Mouse (Mus musculus) layer of hippocampus, adult 2 months (tissue): ENCODE data around the gene Fads6. TPM values are rescaled to one million over a fixed set of nuclear protein-coding genes. Genes with fewer than 3 reads are reported as not detected.

Experiments
- DNase-seq, 2 experiments: peaks; one replicate each; pipeline ENCODE4 v3.0.0; 2022; ENCODE audit warnings: low spot score in 2 of 2
- H3K27ac ChIP-seq: fragments of 200-600 bp; 2 replicates; pipeline ENCODE4 v1.8.1; 2022
- H3K4me3 ChIP-seq: fragments of 200-600 bp; 2 replicates; pipeline ENCODE4 v1.8.1; 2022; ENCODE audit warnings: mild to moderate bottlenecking
- CTCF ChIP-seq: fragments of 200-600 bp; conservative IDR thresholded peaks from 2 replicates; pipeline ENCODE4 v1.8.1; 2022; ENCODE audit warnings: antibody characterized with exemption, mild to moderate bottlenecking, moderate library complexity
- total RNA-seq, 2 experiments: library from RNA; stranded (reverse); gene quantifications; 2 replicates each; pipeline ENCODE4 v1.2.3; 2021

Gene Fads6
- total RNA-seq, 2 experiments from 2014 or later, result 13.2 to 15.1 TPM

GRCm38 (mm10) chr11:115257775-115258510 is 39.5 kb downstream of the Fads6 start:
- Histone ChIP-seq H3K4me3 (no peak overlapping the region), H3K27ac (no peak overlapping the region)
- no peak for TF ChIP-seq CTCF
- no peak for DNase-seq

- H3K27ac ChIP-seq, result no peak overlapping the region
- no peak overlapping the region for H3K4me3 ChIP-seq
- TF ChIP-seq CTCF, result no peak
- DNase-seq, result no peak
Observed at GRCm38 (mm10) chr11:115251258-115251657, 46.2 kb downstream of the Fads6 start.

GRCm38 (mm10) chr11:115250405-115251090 is 46.9 kb downstream of the Fads6 start:
- H3K4me3 ChIP-seq, result peak overlapping the region; percentile 52
- no peak for DNase-seq
- no peak for TF ChIP-seq CTCF
- H3K27ac ChIP-seq, result no peak overlapping the region

- DNase-seq, result no peak
- TF ChIP-seq CTCF, result peak; percentile 54
- no peak overlapping the region for H3K27ac ChIP-seq
- peak overlapping the region; percentile 52 for H3K4me3 ChIP-seq
Observed at GRCm38 (mm10) chr11:115249721-115250404, 47.6 kb downstream of the Fads6 start.

GRCm38 (mm10) chr11:115247945-115248344 is 49.5 kb downstream of the Fads6 start:
- TF ChIP-seq CTCF, result no peak
- no peak for DNase-seq
- no peak overlapping the region for H3K4me3 ChIP-seq
- H3K27ac ChIP-seq, result no peak overlapping the region; the same call in 1 of the 2 replicates

- Histone ChIP-seq H3K4me3 (no peak overlapping the region), H3K27ac (no peak overlapping the region; the same call in 1 of the 2 replicates)
- no peak for TF ChIP-seq CTCF
- no peak for DNase-seq
Observed at GRCm38 (mm10) chr11:115247240-115247639, 50.2 kb downstream of the Fads6 start.

- no peak overlapping the region for H3K4me3 ChIP-seq
- H3K27ac ChIP-seq, result peak overlapping the region; percentile 32; the same call in 1 of the 2 replicates
- DNase-seq, result no peak
- TF ChIP-seq CTCF, result no peak
Observed at GRCm38 (mm10) chr11:115246386-115246785, 51.1 kb downstream of the Fads6 start.

GRCm38 (mm10) chr11:115244840-115245239 is 52.6 kb downstream of the Fads6 start:
- Histone ChIP-seq H3K27ac (no peak overlapping the region), H3K4me3 (no peak overlapping the region)
- TF ChIP-seq CTCF, result no peak
- DNase-seq, result no peak

- Histone ChIP-seq H3K4me3 (no peak overlapping the region), H3K27ac (no peak overlapping the region)
- DNase-seq, result no peak
- TF ChIP-seq CTCF, result no peak
Observed at GRCm38 (mm10) chr11:115243783-115244182, 53.7 kb downstream of the Fads6 start.

GRCm38 (mm10) chr11:115242746-115243145 is 54.7 kb downstream of the Fads6 start:
- no peak for TF ChIP-seq CTCF
- no peak overlapping the region for H3K27ac ChIP-seq
- DNase-seq, result no peak
- H3K4me3 ChIP-seq, result no peak overlapping the region

GRCm38 (mm10) chr11:115241402-115241801 is 56.1 kb downstream of the Fads6 start:
- no peak overlapping the region for H3K27ac ChIP-seq
- no peak overlapping the region for H3K4me3 ChIP-seq
- no peak for TF ChIP-seq CTCF
- DNase-seq, result no peak

- no peak for TF ChIP-seq CTCF
- peak overlapping the region; percentile 1; the same call in 1 of the 2 replicates for H3K27ac ChIP-seq
- no peak overlapping the region for H3K4me3 ChIP-seq
- no peak for DNase-seq
Observed at GRCm38 (mm10) chr11:115236570-115236969, 60.9 kb downstream of the Fads6 start.
